24 mouse cellular contexts compared by ENCODE assay signal in the genomic region with DNA sequence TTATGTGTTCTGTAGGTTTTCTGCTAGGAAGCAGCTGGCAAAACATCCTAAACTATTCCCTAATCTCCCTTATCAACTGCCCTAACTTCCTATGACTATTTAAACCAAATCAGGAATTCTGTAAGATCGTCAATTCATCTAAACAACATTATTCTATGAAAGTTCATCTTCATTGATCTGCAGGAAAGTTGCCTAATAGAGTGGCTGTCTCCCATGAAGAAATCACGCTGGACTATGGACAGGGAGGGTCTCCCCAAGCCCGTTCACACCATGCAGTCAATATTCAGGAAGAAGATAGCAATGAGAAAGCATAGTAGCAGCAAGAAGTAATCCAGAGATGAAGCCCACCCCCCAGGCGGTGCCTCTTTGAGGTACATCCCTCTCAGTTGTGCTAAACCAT. TPM values are rescaled to one million over a fixed set of nuclear protein-coding genes. Genes with fewer than 3 reads are reported as not detected.
DNase-seq lines count a peak whose midpoint lies in the region; ATAC-seq lines count a peak whose summit lies in the region.
"Had no signal": no experiment of that assay in that cellular context is flagged by ENCODE, and none has a peak within 500 bp of the region (broad histone marks: within the 10 kb centered on the region; RNA-seq: fewer than 3 reads in every experiment).

No protein-coding gene starts in this region.

- H3K4me1 ChIP-seq in liver, embryonic 12.5 days: peaks cover 74% of the 10 kb centered on the region
- peaks cover 13% of the 10 kb centered on the region for H3K4me1 ChIP-seq in brown adipose tissue, adult 24 weeks (ENCODE audit: control insufficient read depth, insufficient read depth, insufficient read length, low read length)
- H3K4me1 ChIP-seq in liver, embryonic 16.5 days (ENCODE audit: control insufficient read depth, low read depth, low read length): peaks cover 51% of the 10 kb centered on the region

- H3K27me3 ChIP-seq in liver, embryonic 12.5 days (replicated peaks): no peaks in the 10 kb centered on the region
- H3K27me3 ChIP-seq in liver, embryonic 16.5 days (ENCODE audit: control insufficient read depth, insufficient read depth, low read depth, low read length): no peaks in the 10 kb centered on the region
- H3K27me3 ChIP-seq: embryonic facial prominence, embryonic 13.5 days; forebrain, embryonic 13.5 days; hindbrain, embryonic 12.5 days had no signal

- 53% methylated on average over 4 of the region's 4 CpGs for WGBS in liver, embryonic 12.5 days (ENCODE audit: insufficient replicate concordance)
- WGBS in liver, embryonic 16.5 days (ENCODE audit: insufficient replicate concordance): 50% methylated on average over 4 of the region's 4 CpGs

- no peaks in the 10 kb centered on the region for H3K9me3 ChIP-seq in liver, embryonic 12.5 days (replicated peaks)
- no peaks in the 10 kb centered on the region for H3K9me3 ChIP-seq in liver, embryonic 16.5 days (replicated peaks; ENCODE audit: control insufficient read depth, low read length)
- H3K9me3 ChIP-seq: embryonic facial prominence, embryonic 13.5 days; forebrain, embryonic 13.5 days; hindbrain, embryonic 12.5 days had no signal

- no peak for ATAC-seq in liver, embryonic 12.5 days
- no peak for ATAC-seq in liver, embryonic 16.5 days (ENCODE audit: low read depth)
- ATAC-seq: forebrain, embryonic 13.5 days; hindbrain, embryonic 16.5 days had no signal

- H3K4me2 ChIP-seq in liver, embryonic 12.5 days: no peak overlapping the region
- H3K4me2 ChIP-seq in liver, embryonic 16.5 days (ENCODE audit: low read depth, low read length): no peak overlapping the region
- H3K4me2 ChIP-seq: embryonic facial prominence, embryonic 13.5 days; forebrain, embryonic 13.5 days; hindbrain, embryonic 12.5 days had no signal

- no peak for DNase-seq in liver
- peak; percentile 29 for DNase-seq in induced T-regulatory cell, adult 2 months (ENCODE audit: low read depth)
- DNase-seq in right cerebral cortex, postnatal 10 days (ENCODE audit: low spot score in 2 of 2): no peak
- DNase-seq in adrenal gland, adult 18-20 months (ENCODE audit: low spot score in 2 of 2): no peak
- DNase-seq: adrenal gland, postnatal 10 days; cerebellum, adult 11-12 months; cerebellum, adult 9-10 months; cerebellum, postnatal 36 days; gastrocnemius, adult 2 months; gastrocnemius, postnatal 25 days; heart, postnatal 10 days; heart, postnatal 4 days had no signal

- H3K9ac ChIP-seq in liver, embryonic 12.5 days: 0 out of 2 replicates have a peak overlapping the region, but pooled peaks have one; percentile 23
- no peak overlapping the region for H3K9ac ChIP-seq in liver, embryonic 16.5 days (ENCODE audit: low read depth, low read length)
- H3K9ac ChIP-seq: embryonic facial prominence, embryonic 13.5 days; forebrain, embryonic 13.5 days; hindbrain, embryonic 12.5 days had no signal

- peak overlapping the region; percentile 71 for H3K27ac ChIP-seq in liver, embryonic 12.5 days
- 0 out of 2 replicates have a peak overlapping the region, but pooled peaks have one; percentile 20 for H3K27ac ChIP-seq in brown adipose tissue, adult 24 weeks (replicated peaks; ENCODE audit: low read depth, low read length)
- H3K27ac ChIP-seq in liver, embryonic 16.5 days (ENCODE audit: low read length): peak overlapping the region; percentile 75
- H3K27ac ChIP-seq: embryonic facial prominence, embryonic 13.5 days; forebrain, embryonic 13.5 days; gastrocnemius, adult 2 months; hindbrain, embryonic 12.5 days had no signal

- H3K36me3 ChIP-seq in liver, embryonic 12.5 days: no peaks in the 10 kb centered on the region
- H3K36me3 ChIP-seq in liver, embryonic 16.5 days (ENCODE audit: control insufficient read depth, insufficient read depth): no peaks in the 10 kb centered on the region
- H3K36me3 ChIP-seq: embryonic facial prominence, embryonic 13.5 days; hindbrain, embryonic 12.5 days had no signal

- H3K4me3 ChIP-seq in liver, embryonic 12.5 days: no peak overlapping the region
- no peak overlapping the region for H3K4me3 ChIP-seq in brown adipose tissue, adult 24 weeks (ENCODE audit: insufficient read depth, low read depth, low read length)
- no peak overlapping the region for H3K4me3 ChIP-seq in liver, embryonic 16.5 days (ENCODE audit: low read depth, low read length)
- H3K4me3 ChIP-seq: embryonic facial prominence, embryonic 13.5 days; forebrain, embryonic 13.5 days; gastrocnemius, adult 2 months; hindbrain, embryonic 12.5 days had no signal

RNA-seq across cellular contexts. Expression of a gene that starts 14.8 kb away (rescaled TPM):
- polyA plus RNA-seq in liver, embryonic 12.5 days (2016; fragmentation: Nextera tagmentation; extraction: Ambion mirVana): 7.0 and 7.2 TPM in 2 replicates
- polyA plus RNA-seq in brown adipose tissue, adult 24 weeks (2012; ENCODE audit: insufficient read depth, insufficient read length, missing spikeins): 2.9 and 4.6 TPM in 2 replicates
- 7.0 and 7.9 TPM in 2 replicates for polyA plus RNA-seq in liver, embryonic 16.5 days (2015; fragmentation: Nextera tagmentation; extraction: Ambion mirVana)
- total RNA-seq in adrenal gland, adult 18-20 months (2021): 1 to 10 TPM; 7.3 to 9.4 TPM

RNA-seq across cellular contexts. Expression of a gene that starts 23.5 kb away (rescaled TPM):
- polyA plus RNA-seq in liver, embryonic 12.5 days (2016; fragmentation: Nextera tagmentation; extraction: Ambion mirVana): not detected in 2 replicates
- polyA plus RNA-seq in brown adipose tissue, adult 24 weeks (2012; ENCODE audit: insufficient read depth, insufficient read length, missing spikeins): 0.38 TPM in 1 of 2 replicates, not detected in the other
- polyA plus RNA-seq in liver, embryonic 16.5 days (2015; fragmentation: Nextera tagmentation; extraction: Ambion mirVana): not detected in 2 replicates
- 1 to 10 TPM; 1.2 to 4.1 TPM for total RNA-seq in adrenal gland, adult 18-20 months (2021)
- total RNA-seq: ES-E14; gastrocnemius, adult 2 months; gastrocnemius, postnatal 25 days; granulocyte monocyte progenitor cell, adult 5-6 weeks had no signal
- polyA plus RNA-seq: brain, embryonic 14.5 days; embryonic facial prominence, embryonic 13.5 days; forebrain, embryonic 13.5 days; heart, embryonic 14.5 days; hindbrain, embryonic 12.5 days; hindbrain, embryonic 16.5 days had no signal

RNA-seq across cellular contexts. Expression of a gene that starts 27.2 kb away (rescaled TPM):
- 0.12 and 0.15 TPM in 2 replicates for polyA plus RNA-seq in liver, embryonic 12.5 days (2016; fragmentation: Nextera tagmentation; extraction: Ambion mirVana)
- 19.9 and 29.5 TPM in 2 replicates for polyA plus RNA-seq in brown adipose tissue, adult 24 weeks (2012; ENCODE audit: insufficient read depth, insufficient read length, missing spikeins)
- polyA plus RNA-seq in liver, embryonic 16.5 days (2015; fragmentation: Nextera tagmentation; extraction: Ambion mirVana): 0.35 and 0.57 TPM in 2 replicates
- total RNA-seq in adrenal gland, adult 18-20 months (2021): 10 to 100 TPM in 1 of 2 experiments, 1 to 10 TPM in 1; 4.3 to 18.2 TPM
- total RNA-seq: ES-E14; heart, postnatal 10 days; heart, postnatal 4 days had no signal
- polyA plus RNA-seq: forebrain, embryonic 13.5 days; heart, embryonic 14.5 days; hindbrain, embryonic 12.5 days had no signal

RNA-seq across cellular contexts. Expression of a gene that starts 40.1 kb away (rescaled TPM):
- 0.71 and 0.88 TPM in 2 replicates for polyA plus RNA-seq in liver, embryonic 12.5 days (2016; fragmentation: Nextera tagmentation; extraction: Ambion mirVana)
- polyA plus RNA-seq in brown adipose tissue, adult 24 weeks (2012; ENCODE audit: insufficient read depth, insufficient read length, missing spikeins): 1.8 and 4.0 TPM in 2 replicates
- polyA plus RNA-seq in liver, embryonic 16.5 days (2015; fragmentation: Nextera tagmentation; extraction: Ambion mirVana): 1.3 and 1.5 TPM in 2 replicates
- total RNA-seq in adrenal gland, adult 18-20 months (2021): 1 to 10 TPM; 3.2 to 6.1 TPM

RNA-seq across cellular contexts. Expression of a gene that starts 50.9 kb away (rescaled TPM):
- not detected in 2 replicates for polyA plus RNA-seq in liver, embryonic 12.5 days (2016; fragmentation: Nextera tagmentation; extraction: Ambion mirVana)
- polyA plus RNA-seq in brown adipose tissue, adult 24 weeks (2012; ENCODE audit: insufficient read depth, insufficient read length, missing spikeins): not detected in 2 replicates
- not detected in 2 replicates for polyA plus RNA-seq in liver, embryonic 16.5 days (2015; fragmentation: Nextera tagmentation; extraction: Ambion mirVana)
- not detected for total RNA-seq in adrenal gland, adult 18-20 months (2021)
- total RNA-seq: adrenal gland, postnatal 10 days; adrenal gland, postnatal 4 days; ES-E14; gastrocnemius, adult 2 months; gastrocnemius, postnatal 25 days; granulocyte monocyte progenitor cell, adult 5-6 weeks; heart, postnatal 10 days; heart, postnatal 4 days had no signal
- polyA plus RNA-seq: brain, embryonic 14.5 days; embryonic facial prominence, embryonic 13.5 days; forebrain, embryonic 13.5 days; heart, embryonic 14.5 days; hindbrain, embryonic 12.5 days; hindbrain, embryonic 16.5 days had no signal

Comparison
In these comparisons a context has a peak if more than half of its experiments do, and no peak if none do; other contexts are left out.
1. H3K27ac ChIP-seq: peak in every context shown above with its lines; median percentile 75 in liver, embryonic 16.5 days; 71 in liver, embryonic 12.5 days; 20 in brown adipose tissue, adult 24 weeks.
2. RNA of a gene that starts 27.2 kb away (polyA plus RNA-seq): 19.9 to 29.5 TPM in brown adipose tissue, adult 24 weeks; 0.35 to 0.57 TPM in liver, embryonic 16.5 days and 0.12 to 0.15 TPM in liver, embryonic 12.5 days; every median in the first group is over 10 times any median in the second.